Mouse (Mus musculus): Measurements from ENCODE around the gene Plk2. TPM values are rescaled to one million over a fixed set of nuclear protein-coding genes. Genes with fewer than 3 reads are reported as not detected.

The Plk2 gene
- polyA plus RNA-seq, 1 experiment from 2014 or later, result 196 TPM

- Histone ChIP-seq H3K27me3 (ENCODE audit: control insufficient read depth, insufficient read depth, low read length) (no peaks in the 10 kb centered on the region), H3K4me3 (replicated peaks; ENCODE audit: low read depth, low read length) (no peak overlapping the region), H3K27ac (replicated peaks; ENCODE audit: low read depth, low read length) (no peak overlapping the region), H3K9ac (replicated peaks; ENCODE audit: low read length) (no peak overlapping the region), H3K9me3 (ENCODE audit: control insufficient read depth, low read length) (no peaks in the 10 kb centered on the region), H3K36me3 (ENCODE audit: control insufficient read depth, insufficient read depth, low read length) (no peaks in the 10 kb centered on the region), H3K4me2 (ENCODE audit: low read length) (no peak overlapping the region), H3K4me1 (ENCODE audit: control insufficient read depth, insufficient read depth, low read length) (no peaks in the 10 kb centered on the region)
- ATAC-seq (ENCODE audit: low FRiP score, low TSS enrichment), result no peak
- WGBS, result 89% methylated on average over 1 of the region's 1 CpGs
- DNase-seq, result no peak
Measured at GRCm38 (mm10) chr13:110369673-110370072, 25.2 kb upstream of the Plk2 start.

DNA sequence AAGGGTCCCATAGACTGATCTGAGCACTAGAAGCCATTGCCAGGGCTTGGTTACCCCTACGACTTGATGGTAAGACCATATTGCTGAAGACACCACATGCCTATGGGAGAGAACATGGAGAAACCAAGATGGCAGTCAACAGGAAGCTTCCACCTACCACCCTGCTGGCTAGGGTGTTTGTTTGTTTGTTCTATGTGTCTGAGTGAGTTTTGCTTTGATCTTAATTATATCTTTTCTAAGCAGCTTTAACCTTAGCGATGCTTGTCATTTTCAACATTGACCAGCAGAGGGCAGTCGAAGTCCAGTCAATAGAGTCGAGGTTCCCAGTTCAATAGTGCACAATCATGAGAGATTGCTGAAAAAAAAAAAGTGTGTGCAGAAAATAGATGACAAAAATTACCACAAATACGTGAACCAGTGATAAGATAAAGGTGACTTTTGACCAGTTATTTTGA lies 12.4 kb upstream of the Plk2 start:
- Histone ChIP-seq H3K27me3 (ENCODE audit: control insufficient read depth, insufficient read depth, low read length) (no peaks in the 10 kb centered on the region), H3K4me1 (ENCODE audit: control insufficient read depth, insufficient read depth, low read length) (no peaks in the 10 kb centered on the region), H3K4me2 (ENCODE audit: low read length) (no peak overlapping the region), H3K9ac (replicated peaks; ENCODE audit: low read length) (no peak overlapping the region), H3K27ac (replicated peaks; ENCODE audit: low read depth, low read length) (no peak overlapping the region), H3K4me3 (replicated peaks; ENCODE audit: low read depth, low read length) (no peak overlapping the region), H3K36me3 (ENCODE audit: control insufficient read depth, insufficient read depth, low read length) (no peaks in the 10 kb centered on the region), H3K9me3 (ENCODE audit: control insufficient read depth, low read length) (no peaks in the 10 kb centered on the region)
- DNase-seq (peak; percentile 90), ATAC-seq (ENCODE audit: low FRiP score, low TSS enrichment) (no peak)
- 21% methylated on average over 5 of the region's 5 CpGs for WGBS

DNA sequence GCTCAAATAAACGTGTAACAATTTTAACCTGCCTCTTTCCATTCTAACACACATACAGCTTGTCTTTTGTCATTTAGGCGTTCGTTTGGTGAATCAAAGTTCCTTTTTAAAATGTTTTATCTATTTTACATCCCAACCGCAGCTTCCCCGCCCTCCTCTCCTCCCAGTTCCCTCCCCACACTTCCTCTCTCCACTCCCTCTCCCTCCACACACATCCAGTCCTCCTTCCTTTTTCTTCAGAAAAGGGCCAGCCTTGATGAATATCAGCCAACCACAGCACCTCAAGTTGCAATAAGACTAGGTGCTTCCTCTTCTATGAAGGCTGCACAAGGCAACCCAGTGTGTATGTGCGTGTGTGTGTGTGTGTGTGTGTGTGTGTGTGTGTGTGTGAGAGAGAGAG lies 10.3 kb upstream of the Plk2 start:
- peaks cover 4% of the 10 kb centered on the region; the same call in 1 of the 2 replicates for H3K9me3 ChIP-seq (ENCODE audit: control insufficient read depth, low read length)
- no peak for ATAC-seq (ENCODE audit: low FRiP score, low TSS enrichment)
- WGBS, result 78% methylated on average over 6 of the region's 6 CpGs

DNA sequence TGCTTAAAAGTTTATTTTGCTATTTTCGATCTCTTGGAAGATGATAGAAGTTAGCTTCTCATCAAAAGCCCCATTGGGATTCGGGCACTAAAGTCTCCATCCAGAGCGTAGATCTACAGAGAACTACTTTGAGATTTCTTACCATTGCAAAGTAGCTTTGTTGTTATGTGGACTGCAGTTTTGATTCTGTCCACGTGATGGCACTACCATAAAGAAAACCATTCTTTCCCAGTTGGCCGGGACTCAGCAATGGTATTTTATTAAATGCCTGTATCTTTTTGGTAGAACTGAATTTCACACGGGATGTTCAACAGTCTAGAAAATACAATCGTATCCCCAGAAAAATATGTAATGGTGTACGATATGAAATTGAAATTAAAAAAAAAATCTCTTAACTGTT lies 2.6 kb upstream of the Plk2 start:
- Histone ChIP-seq H3K36me3 (ENCODE audit: control insufficient read depth, insufficient read depth, low read length) (peaks cover 4% of the 10 kb centered on the region; the same call in 1 of the 2 replicates), H3K27ac (replicated peaks; ENCODE audit: low read depth, low read length) (no peak overlapping the region), H3K9ac (replicated peaks; ENCODE audit: low read length) (no peak overlapping the region), H3K4me1 (ENCODE audit: control insufficient read depth, insufficient read depth, low read length) (peaks cover 4% of the 10 kb centered on the region), H3K27me3 (ENCODE audit: control insufficient read depth, insufficient read depth, low read length) (no peaks in the 10 kb centered on the region), H3K9me3 (ENCODE audit: control insufficient read depth, low read length) (peaks cover 9% of the 10 kb centered on the region; the same call in 1 of the 2 replicates), H3K4me3 (replicated peaks; ENCODE audit: low read depth, low read length) (no peak overlapping the region), H3K4me2 (ENCODE audit: low read length) (no peak overlapping the region)
- ATAC-seq (ENCODE audit: low FRiP score, low TSS enrichment) (no peak), DNase-seq (peak; percentile 91)
- WGBS, result 20% methylated on average over 8 of the region's 8 CpGs

More for the DNA sequence above, 10.3 kb upstream of the Plk2 start:
- no peaks in the 10 kb centered on the region for H3K4me1 ChIP-seq (ENCODE audit: control insufficient read depth, insufficient read depth, low read length)
- no peak overlapping the region for H3K27ac ChIP-seq (replicated peaks; ENCODE audit: low read depth, low read length)
- no peak overlapping the region for H3K4me2 ChIP-seq (ENCODE audit: low read length)
- H3K27me3 ChIP-seq (ENCODE audit: control insufficient read depth, insufficient read depth, low read length), result no peaks in the 10 kb centered on the region
- H3K4me3 ChIP-seq (replicated peaks; ENCODE audit: low read depth, low read length), result no peak overlapping the region
- H3K9ac ChIP-seq (replicated peaks; ENCODE audit: low read length), result no peak overlapping the region
- no peak for DNase-seq
- H3K36me3 ChIP-seq (ENCODE audit: control insufficient read depth, insufficient read depth, low read length), result no peaks in the 10 kb centered on the region

DNA sequence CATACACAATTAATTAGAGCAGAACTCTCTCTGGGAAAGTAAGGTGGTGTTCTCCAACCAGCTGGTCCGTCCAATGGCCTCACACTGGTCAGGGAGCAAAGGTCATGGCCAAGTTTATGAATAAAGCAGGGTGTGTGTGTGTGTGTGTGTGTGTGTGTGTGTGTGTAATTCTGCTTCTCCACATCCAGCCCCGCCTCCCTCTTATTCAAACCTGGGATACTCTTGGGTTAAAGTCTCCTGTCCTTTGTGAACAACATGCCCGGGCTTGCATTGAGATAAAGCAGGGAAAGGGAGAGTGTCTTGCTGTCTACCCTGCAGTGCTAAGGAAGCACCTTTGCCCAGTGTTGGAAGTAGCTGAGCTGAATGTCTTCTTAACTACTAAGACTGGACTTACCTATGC lies 2.2 kb upstream of the Plk2 start:
- H3K27ac ChIP-seq (replicated peaks; ENCODE audit: low read depth, low read length), result no peak overlapping the region
- H3K4me2 ChIP-seq (ENCODE audit: low read length), result no peak overlapping the region
- ATAC-seq (ENCODE audit: low FRiP score, low TSS enrichment) (no peak), DNase-seq (no peak)
- H3K36me3 ChIP-seq (ENCODE audit: control insufficient read depth, insufficient read depth, low read length), result peaks cover 8% of the 10 kb centered on the region
- peaks cover 9% of the 10 kb centered on the region; the same call in 1 of the 2 replicates for H3K9me3 ChIP-seq (ENCODE audit: control insufficient read depth, low read length)
- H3K9ac ChIP-seq (replicated peaks; ENCODE audit: low read length), result no peak overlapping the region
- peaks cover 5% of the 10 kb centered on the region for H3K4me1 ChIP-seq (ENCODE audit: control insufficient read depth, insufficient read depth, low read length)
- 52% methylated on average over 3 of the region's 3 CpGs for WGBS
- no peaks in the 10 kb centered on the region for H3K27me3 ChIP-seq (ENCODE audit: control insufficient read depth, insufficient read depth, low read length)
- H3K4me3 ChIP-seq (replicated peaks; ENCODE audit: low read depth, low read length), result no peak overlapping the region

GRCm38 (mm10) chr13:110395179-110395794 lies 441 bp downstream of the Plk2 start:
- DNase-seq (peak; percentile 75), ATAC-seq (ENCODE audit: low FRiP score, low TSS enrichment) (peak; percentile 32)
- Histone ChIP-seq H3K27ac (replicated peaks; ENCODE audit: low read depth, low read length) (peak overlapping the region; percentile 90), H3K36me3 (ENCODE audit: control insufficient read depth, insufficient read depth, low read length) (peaks cover 35% of the 10 kb centered on the region), H3K4me2 (ENCODE audit: low read length) (peak overlapping the region; percentile 98), H3K27me3 (ENCODE audit: control insufficient read depth, insufficient read depth, low read length) (no peaks in the 10 kb centered on the region), H3K9me3 (ENCODE audit: control insufficient read depth, low read length) (peaks cover 6% of the 10 kb centered on the region; the same call in 1 of the 2 replicates), H3K4me1 (ENCODE audit: control insufficient read depth, insufficient read depth, low read length) (peaks cover 8% of the 10 kb centered on the region), H3K9ac (replicated peaks; ENCODE audit: low read length) (peak overlapping the region; percentile 95), H3K4me3 (replicated peaks; ENCODE audit: low read depth, low read length) (peak overlapping the region; percentile 80)
- WGBS, result under 1% methylated on average over 38 of the region's 41 CpGs

DNA sequence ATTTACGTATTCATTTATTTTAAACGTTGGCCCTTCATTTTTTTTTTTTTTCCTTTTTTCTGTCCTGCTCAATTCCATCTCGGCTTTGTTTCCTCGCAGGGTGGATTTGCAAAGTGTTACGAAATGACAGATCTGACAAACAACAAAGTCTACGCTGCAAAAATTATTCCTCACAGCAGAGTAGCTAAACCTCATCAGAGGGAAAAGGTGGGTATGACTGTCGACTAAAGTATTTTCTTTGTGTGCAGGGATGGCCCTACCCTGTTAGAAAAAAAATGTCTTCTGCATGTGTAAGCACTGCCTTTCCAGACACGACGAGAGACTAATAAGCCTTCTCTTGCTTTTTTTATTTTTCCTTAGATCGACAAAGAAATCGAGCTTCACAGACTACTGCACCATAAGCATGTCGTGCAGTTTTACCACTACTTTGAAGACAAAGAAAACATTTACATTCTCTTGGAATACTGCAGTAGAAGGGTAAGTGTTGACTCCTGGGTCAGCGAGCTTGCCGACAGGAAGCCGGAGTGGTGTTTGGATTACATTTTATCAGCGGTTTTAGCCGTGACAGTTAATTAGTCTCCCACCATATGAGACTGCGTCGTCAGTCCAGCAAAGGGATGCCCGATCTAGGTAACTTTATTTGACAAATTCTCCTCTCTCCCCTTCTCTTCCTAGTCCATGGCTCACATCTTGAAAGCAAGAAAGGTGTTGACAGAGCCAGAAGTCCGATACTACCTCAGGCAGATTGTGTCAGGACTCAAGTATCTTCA lies 1.3 kb downstream of the Plk2 start:
- peaks cover 43% of the 10 kb centered on the region for H3K36me3 ChIP-seq (ENCODE audit: control insufficient read depth, insufficient read depth, low read length)
- H3K27ac ChIP-seq (replicated peaks; ENCODE audit: low read depth, low read length), result peak overlapping the region; percentile 90
- peaks cover 8% of the 10 kb centered on the region for H3K4me1 ChIP-seq (ENCODE audit: control insufficient read depth, insufficient read depth, low read length)
- H3K4me3 ChIP-seq (replicated peaks; ENCODE audit: low read depth, low read length), result peak overlapping the region; percentile 80
- peak overlapping the region; percentile 98 for H3K4me2 ChIP-seq (ENCODE audit: low read length)
- peaks cover 6% of the 10 kb centered on the region; the same call in 1 of the 2 replicates for H3K9me3 ChIP-seq (ENCODE audit: control insufficient read depth, low read length)
- H3K27me3 ChIP-seq (ENCODE audit: control insufficient read depth, insufficient read depth, low read length), result no peaks in the 10 kb centered on the region
- DNase-seq (peak; percentile 64), ATAC-seq (ENCODE audit: low FRiP score, low TSS enrichment) (no peak)
- 16% methylated on average over 21 of the region's 21 CpGs for WGBS
- peak overlapping the region; percentile 95 for H3K9ac ChIP-seq (replicated peaks; ENCODE audit: low read length)

DNA sequence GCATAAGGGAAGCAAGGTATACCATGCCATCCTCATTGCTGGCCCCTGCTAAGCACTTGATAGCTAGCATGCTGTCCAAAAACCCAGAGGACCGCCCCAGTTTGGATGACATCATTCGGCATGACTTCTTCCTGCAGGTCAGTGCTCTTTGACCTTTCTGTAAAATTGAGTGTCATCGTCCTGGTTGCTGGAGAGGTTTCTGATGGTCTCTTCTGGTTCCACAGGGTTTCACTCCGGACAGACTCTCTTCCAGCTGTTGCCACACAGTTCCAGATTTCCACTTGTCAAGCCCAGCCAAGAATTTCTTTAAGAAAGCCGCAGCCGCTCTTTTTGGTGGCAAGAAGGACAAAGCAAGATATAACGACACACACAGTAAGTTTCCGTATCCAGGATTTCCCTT lies 2.9 kb downstream of the Plk2 start:
- H3K4me2 ChIP-seq (ENCODE audit: low read length), result peak overlapping the region; percentile 98
- H3K36me3 ChIP-seq (ENCODE audit: control insufficient read depth, insufficient read depth, low read length), result peaks cover 45% of the 10 kb centered on the region
- ATAC-seq (ENCODE audit: low FRiP score, low TSS enrichment), result no peak
- 91% methylated on average over 8 of the region's 8 CpGs for WGBS
- H3K9ac ChIP-seq (replicated peaks; ENCODE audit: low read length), result no peak overlapping the region
- H3K27ac ChIP-seq (replicated peaks; ENCODE audit: low read depth, low read length), result no peak overlapping the region
- peaks cover 6% of the 10 kb centered on the region; the same call in 1 of the 2 replicates for H3K9me3 ChIP-seq (ENCODE audit: control insufficient read depth, low read length)
- H3K4me1 ChIP-seq (ENCODE audit: control insufficient read depth, insufficient read depth, low read length), result peaks cover 8% of the 10 kb centered on the region
- H3K27me3 ChIP-seq (ENCODE audit: control insufficient read depth, insufficient read depth, low read length), result no peaks in the 10 kb centered on the region
- peak overlapping the region; percentile 23 for H3K4me3 ChIP-seq (replicated peaks; ENCODE audit: low read depth, low read length)
- no peak for DNase-seq

Data from midbrain, embryonic 14.5 days (tissue).